Mouse (Mus musculus) hindbrain, embryonic 13.5 days (tissue): ENCODE results near the gene Trat1. TPM values are rescaled to one million over a fixed set of nuclear protein-coding genes. Genes with fewer than 3 reads are reported as not detected.

Experiments
- ATAC-seq: fragments of 200-750 bp; cut with Nextera tagmentation; 2 replicates; pipeline ENCODE4 v1.8.0; 2017; ENCODE audit warnings: moderate TSS enrichment; ENCODE audit not compliant: low FRiP score
- H3K27ac ChIP-seq: fragments of 300-500 bp; sonication (generic); 2 replicates; pipeline ENCODE4 v1.5.1; 2015; ENCODE audit warnings: inconsistent platforms, mild to moderate bottlenecking, moderate library complexity
- H3K27me3 ChIP-seq: fragments of 300-500 bp; sonication (generic); 2 replicates; pipeline ENCODE4 v1.6.1; 2015; ENCODE audit warnings: mild to moderate bottlenecking, inconsistent platforms
- H3K36me3 ChIP-seq: fragments of 300-500 bp; sonication (generic); 2 replicates; pipeline ENCODE4 v1.6.1; 2015; ENCODE audit warnings: mild to moderate bottlenecking, inconsistent platforms
- H3K4me1 ChIP-seq: fragments of 300-500 bp; sonication (generic); replicated peaks from 2 replicates; pipeline ENCODE4 v1.6.1; 2015; ENCODE audit warnings: inconsistent platforms
- H3K4me2 ChIP-seq: fragments of 300-500 bp; sonication (generic); 2 replicates; pipeline ENCODE4 v1.6.1; 2015; ENCODE audit warnings: inconsistent platforms, mild to moderate bottlenecking, moderate library complexity
- H3K4me3 ChIP-seq: fragments of 300-500 bp; sonication (generic); 2 replicates; pipeline ENCODE4 v1.5.1; 2015; ENCODE audit warnings: mild to moderate bottlenecking, inconsistent platforms
- H3K9ac ChIP-seq: fragments of 300-500 bp; sonication (generic); 2 replicates; pipeline ENCODE4 v1.6.1; 2015; ENCODE audit warnings: mild to moderate bottlenecking, inconsistent platforms
- H3K9me3 ChIP-seq: fragments of 300-500 bp; sonication (generic); 2 replicates; pipeline ENCODE4 v1.6.1; 2016; ENCODE audit warnings: inconsistent platforms
- WGBS: fragments of 180-500 bp; shearing (Covaris S2); methylation state at CpG from one replicate; pipeline ENCODE4 v1.1.7; 2015; 5-methylcytosine and 5-hydroxymethylcytosine counted together
- polyA plus RNA-seq: library from polyadenylated mRNA; unstranded; fragments of >200 nt; fragmentation: Nextera tagmentation; extraction: Ambion mirVana; gene quantifications from 2 replicates; pipeline ENCODE4 v1.2.1, GENCODE M21; 2015

Gene Trat1
- polyA plus RNA-seq, result 0.10 and 0.18 TPM in 2 replicates

- WGBS, result 82% methylated on average over 3 of the region's 3 CpGs
- no peak for ATAC-seq
These were observed at the start of gene Trat1 for GRCm38 (mm10) chr16:48771971-48772445. Gene Trat1 (minus strand): TSS chr16:48772021.

GRCm38 (mm10) chr16:48818524-48818923 lies 46.7 kb upstream of the Trat1 start:
- Histone ChIP-seq H3K27ac (no peak overlapping the region), H3K4me1 (no peaks in the 10 kb centered on the region), H3K27me3 (no peaks in the 10 kb centered on the region), H3K9me3 (no peaks in the 10 kb centered on the region), H3K4me2 (no peak overlapping the region), H3K4me3 (no peak overlapping the region), H3K9ac (no peak overlapping the region), H3K36me3 (no peaks in the 10 kb centered on the region)
- WGBS, result 94% methylated on average over 6 of the region's 6 CpGs
- ATAC-seq, result no peak

More at GRCm38 (mm10) chr16:48771971-48772445, at the start of gene Trat1:
- H3K9me3 ChIP-seq, result no peaks in the 10 kb centered on the region
- no peak within 1 kb of the TSS for H3K4me2 ChIP-seq
- no peaks in the 10 kb centered on the region for H3K27me3 ChIP-seq
- no peak within 1 kb of the TSS for H3K27ac ChIP-seq
- H3K9ac ChIP-seq, result no peak within 1 kb of the TSS
- H3K36me3 ChIP-seq, result no peaks in the 10 kb centered on the region
- H3K4me1 ChIP-seq, result no peaks in the 10 kb centered on the region
- H3K4me3 ChIP-seq, result no peak within 1 kb of the TSS

- Histone ChIP-seq H3K9me3 (no peaks in the 10 kb centered on the region), H3K27me3 (no peaks in the 10 kb centered on the region), H3K9ac (no peak within 1 kb of the TSS), H3K27ac (no peak within 1 kb of the TSS), H3K4me3 (no peak within 1 kb of the TSS), H3K4me1 (no peaks in the 10 kb centered on the region), H3K4me2 (no peak within 1 kb of the TSS), H3K36me3 (no peaks in the 10 kb centered on the region)
- WGBS, result 96% methylated on average over 2 of the region's 2 CpGs
- ATAC-seq, result no peak
These were observed 44.9 kb upstream of the Trat1 start, which contains the start of gene Retnlb for GRCm38 (mm10) chr16:48816695-48817094. Gene Retnlb (plus strand): TSS chr16:48816856.

- Histone ChIP-seq H3K4me3 (no peak overlapping the region), H3K9ac (no peak overlapping the region), H3K9me3 (no peaks in the 10 kb centered on the region), H3K36me3 (no peaks in the 10 kb centered on the region), H3K4me2 (no peak overlapping the region), H3K4me1 (no peaks in the 10 kb centered on the region), H3K27ac (no peak overlapping the region), H3K27me3 (no peaks in the 10 kb centered on the region)
- WGBS, result 86% methylated on average over 7 of the region's 7 CpGs
- no peak for ATAC-seq
These were observed 40.1 kb upstream of the Trat1 start for GRCm38 (mm10) chr16:48811881-48812436.

GRCm38 (mm10) chr16:48809374-48809773 lies 37.6 kb upstream of the Trat1 start:
- Histone ChIP-seq H3K9me3 (no peaks in the 10 kb centered on the region), H3K27me3 (no peaks in the 10 kb centered on the region), H3K36me3 (no peaks in the 10 kb centered on the region), H3K27ac (no peak overlapping the region), H3K4me1 (no peaks in the 10 kb centered on the region), H3K4me2 (no peak overlapping the region), H3K4me3 (no peak overlapping the region), H3K9ac (no peak overlapping the region)
- WGBS, result 62% methylated on average over 2 of the region's 2 CpGs
- no peak for ATAC-seq

- no peak for ATAC-seq
- 88% methylated on average over 1 of the region's 1 CpGs for WGBS
- Histone ChIP-seq H3K4me2 (no peak overlapping the region), H3K27me3 (no peaks in the 10 kb centered on the region), H3K9ac (no peak overlapping the region), H3K4me1 (no peaks in the 10 kb centered on the region), H3K9me3 (no peaks in the 10 kb centered on the region), H3K4me3 (no peak overlapping the region), H3K36me3 (no peaks in the 10 kb centered on the region), H3K27ac (no peak overlapping the region)
These were observed 34.7 kb upstream of the Trat1 start for GRCm38 (mm10) chr16:48806521-48806920.

GRCm38 (mm10) chr16:48805412-48805811 lies 33.6 kb upstream of the Trat1 start:
- no peaks in the 10 kb centered on the region for H3K36me3 ChIP-seq
- no peaks in the 10 kb centered on the region for H3K27me3 ChIP-seq
- H3K4me3 ChIP-seq, result no peak overlapping the region
- no peak overlapping the region for H3K4me2 ChIP-seq
- no peak for ATAC-seq
- 94% methylated on average over 1 of the region's 1 CpGs for WGBS
- H3K27ac ChIP-seq, result no peak overlapping the region
- no peaks in the 10 kb centered on the region for H3K9me3 ChIP-seq
- no peaks in the 10 kb centered on the region for H3K4me1 ChIP-seq
- no peak overlapping the region for H3K9ac ChIP-seq

GRCm38 (mm10) chr16:48800906-48801305 lies 29.1 kb upstream of the Trat1 start:
- Histone ChIP-seq H3K27ac (no peak overlapping the region), H3K9ac (no peak overlapping the region), H3K27me3 (no peaks in the 10 kb centered on the region)

GRCm38 (mm10) chr16:48799470-48799869 lies 27.6 kb upstream of the Trat1 start:
- Histone ChIP-seq H3K27me3 (no peaks in the 10 kb centered on the region), H3K4me1 (no peaks in the 10 kb centered on the region), H3K9ac (no peak overlapping the region), H3K4me3 (no peak overlapping the region), H3K36me3 (no peaks in the 10 kb centered on the region), H3K27ac (no peak overlapping the region), H3K9me3 (no peaks in the 10 kb centered on the region), H3K4me2 (no peak overlapping the region)
- 90% methylated on average over 3 of the region's 3 CpGs for WGBS
- no peak for ATAC-seq

More at GRCm38 (mm10) chr16:48800906-48801305, 29.1 kb upstream of the Trat1 start:
- H3K4me3 ChIP-seq, result no peak overlapping the region
- 90% methylated on average over 2 of the region's 2 CpGs for WGBS
- ATAC-seq, result no peak
- no peaks in the 10 kb centered on the region for H3K36me3 ChIP-seq
- no peaks in the 10 kb centered on the region for H3K9me3 ChIP-seq
- H3K4me1 ChIP-seq, result no peaks in the 10 kb centered on the region
- no peak overlapping the region for H3K4me2 ChIP-seq

GRCm38 (mm10) chr16:48798285-48798684 lies 26.5 kb upstream of the Trat1 start:
- 89% methylated on average over 3 of the region's 3 CpGs for WGBS
- no peak overlapping the region for H3K4me3 ChIP-seq
- H3K9me3 ChIP-seq, result no peaks in the 10 kb centered on the region
- H3K27me3 ChIP-seq, result no peaks in the 10 kb centered on the region
- H3K36me3 ChIP-seq, result no peaks in the 10 kb centered on the region
- no peak overlapping the region for H3K9ac ChIP-seq
- no peak overlapping the region for H3K27ac ChIP-seq
- no peaks in the 10 kb centered on the region for H3K4me1 ChIP-seq
- no peak for ATAC-seq
- H3K4me2 ChIP-seq, result no peak overlapping the region

- no peak overlapping the region for H3K4me2 ChIP-seq
- ATAC-seq, result no peak
- no peak overlapping the region for H3K9ac ChIP-seq
- H3K9me3 ChIP-seq, result no peaks in the 10 kb centered on the region
- WGBS, result 85% methylated on average over 4 of the region's 4 CpGs
- no peaks in the 10 kb centered on the region for H3K4me1 ChIP-seq
- H3K27me3 ChIP-seq, result no peaks in the 10 kb centered on the region
- no peak overlapping the region for H3K27ac ChIP-seq
- H3K36me3 ChIP-seq, result no peaks in the 10 kb centered on the region
- no peak overlapping the region for H3K4me3 ChIP-seq
These were observed 16.9 kb upstream of the Trat1 start for GRCm38 (mm10) chr16:48788704-48789185.

GRCm38 (mm10) chr16:48786258-48786657 lies 14.4 kb upstream of the Trat1 start:
- no peak overlapping the region for H3K27ac ChIP-seq
- H3K9me3 ChIP-seq, result no peaks in the 10 kb centered on the region
- H3K4me2 ChIP-seq, result no peak overlapping the region
- H3K9ac ChIP-seq, result no peak overlapping the region
- no peaks in the 10 kb centered on the region for H3K4me1 ChIP-seq
- no peak for ATAC-seq
- 84% methylated on average over 3 of the region's 3 CpGs for WGBS
- H3K4me3 ChIP-seq, result no peak overlapping the region
- H3K27me3 ChIP-seq, result no peaks in the 10 kb centered on the region
- H3K36me3 ChIP-seq, result no peaks in the 10 kb centered on the region

- no peaks in the 10 kb centered on the region for H3K4me1 ChIP-seq
- H3K4me3 ChIP-seq, result no peak overlapping the region
- H3K9me3 ChIP-seq, result no peaks in the 10 kb centered on the region
- no peak overlapping the region for H3K4me2 ChIP-seq
- H3K9ac ChIP-seq, result no peak overlapping the region
- H3K36me3 ChIP-seq, result no peaks in the 10 kb centered on the region
- no peak overlapping the region for H3K27ac ChIP-seq
- no peak for ATAC-seq
- WGBS, result 67% methylated on average over 2 of the region's 2 CpGs
- H3K27me3 ChIP-seq, result no peaks in the 10 kb centered on the region
These were observed 5.4 kb upstream of the Trat1 start for GRCm38 (mm10) chr16:48777254-48777653.
